Mouse (Mus musculus) erythroid progenitor cell, adult 5-6 weeks (primary cell): Measurements from ENCODE around the gene Ahnak2. TPM values are rescaled to one million over a fixed set of nuclear protein-coding genes. Genes with fewer than 3 reads are reported as not detected.

Experiments
- ATAC-seq: replicated peaks from 2 replicates; pipeline ENCODE4 v1.8.0; 2016; ENCODE audit warnings: moderate number of reproducible peaks, mild to moderate bottlenecking, moderate TSS enrichment, inconsistent platforms; ENCODE audit not compliant: poor library complexity, low FRiP score, severe bottlenecking
- total RNA-seq, 2 experiments: library from RNA; stranded (forward) in 1 of 2; stranded (reverse) in 1 of 2; fragments of 150-400 nt in 1 of 2; fragments of 186-747, 209-891 nt in 1 of 2; gene quantifications; 2 replicates each; pipeline versions ENCODE4 v1.2.3 to v1.2.4; 2015 to 2017; ENCODE audit warnings: low replicate concordance in 2 of 2

Gene Ahnak2
- total RNA-seq, 2 experiments from 2014 or later, result not detected

GRCm38 (mm10) chr12:112764991-112765390 lies 37.5 kb downstream of the Ahnak2 start:
- ATAC-seq, result no peak

GRCm38 (mm10) chr12:112764141-112764540 lies 38.3 kb downstream of the Ahnak2 start:
- no peak for ATAC-seq

GRCm38 (mm10) chr12:112763176-112763575 lies 39.3 kb downstream of the Ahnak2 start:
- ATAC-seq, result no peak

GRCm38 (mm10) chr12:112762018-112762417 lies 40.4 kb downstream of the Ahnak2 start:
- no peak for ATAC-seq

GRCm38 (mm10) chr12:112761411-112761810 lies 41.0 kb downstream of the Ahnak2 start:
- no peak for ATAC-seq

- ATAC-seq, result no peak
Observed at GRCm38 (mm10) chr12:112760154-112760926, 42.1 kb downstream of the Ahnak2 start, which contains the start of gene Pld4. Gene Pld4, plus strand, starts transcription at chr12:112760655.

- ATAC-seq, result no peak
Observed at GRCm38 (mm10) chr12:112759471-112759870, 43.0 kb downstream of the Ahnak2 start.

- no peak for ATAC-seq
Observed at GRCm38 (mm10) chr12:112757896-112758295, 44.6 kb downstream of the Ahnak2 start.

GRCm38 (mm10) chr12:112755900-112756299 lies 46.6 kb downstream of the Ahnak2 start:
- ATAC-seq, result no peak

GRCm38 (mm10) chr12:112752399-112752798 lies 50.1 kb downstream of the Ahnak2 start:
- no peak for ATAC-seq

GRCm38 (mm10) chr12:112750976-112751375 lies 51.5 kb downstream of the Ahnak2 start:
- no peak for ATAC-seq

GRCm38 (mm10) chr12:112747606-112747970 lies 54.9 kb downstream of the Ahnak2 start:
- no peak for ATAC-seq

GRCm38 (mm10) chr12:112746808-112747605 lies 55.5 kb downstream of the Ahnak2 start:
- ATAC-seq, result no peak

GRCm38 (mm10) chr12:112746461-112746807 lies 56.0 kb downstream of the Ahnak2 start:
- ATAC-seq, result no peak

GRCm38 (mm10) chr12:112745716-112746115 lies 56.7 kb downstream of the Ahnak2 start:
- no peak for ATAC-seq

- no peak for ATAC-seq
Observed at GRCm38 (mm10) chr12:112744891-112745580, 57.4 kb downstream of the Ahnak2 start.

- ATAC-seq, result no peak
Observed at GRCm38 (mm10) chr12:112744211-112744610, 58.2 kb downstream of the Ahnak2 start.

GRCm38 (mm10) chr12:112743168-112743975 lies 59.1 kb downstream of the Ahnak2 start:
- 0 out of 2 replicates have a peak, but pooled peaks have one; percentile 53 for ATAC-seq

GRCm38 (mm10) chr12:112742768-112743167 lies 59.7 kb downstream of the Ahnak2 start:
- ATAC-seq, result no peak
